8 mouse cellular contexts compared by ENCODE assay signal in the genomic region with DNA sequence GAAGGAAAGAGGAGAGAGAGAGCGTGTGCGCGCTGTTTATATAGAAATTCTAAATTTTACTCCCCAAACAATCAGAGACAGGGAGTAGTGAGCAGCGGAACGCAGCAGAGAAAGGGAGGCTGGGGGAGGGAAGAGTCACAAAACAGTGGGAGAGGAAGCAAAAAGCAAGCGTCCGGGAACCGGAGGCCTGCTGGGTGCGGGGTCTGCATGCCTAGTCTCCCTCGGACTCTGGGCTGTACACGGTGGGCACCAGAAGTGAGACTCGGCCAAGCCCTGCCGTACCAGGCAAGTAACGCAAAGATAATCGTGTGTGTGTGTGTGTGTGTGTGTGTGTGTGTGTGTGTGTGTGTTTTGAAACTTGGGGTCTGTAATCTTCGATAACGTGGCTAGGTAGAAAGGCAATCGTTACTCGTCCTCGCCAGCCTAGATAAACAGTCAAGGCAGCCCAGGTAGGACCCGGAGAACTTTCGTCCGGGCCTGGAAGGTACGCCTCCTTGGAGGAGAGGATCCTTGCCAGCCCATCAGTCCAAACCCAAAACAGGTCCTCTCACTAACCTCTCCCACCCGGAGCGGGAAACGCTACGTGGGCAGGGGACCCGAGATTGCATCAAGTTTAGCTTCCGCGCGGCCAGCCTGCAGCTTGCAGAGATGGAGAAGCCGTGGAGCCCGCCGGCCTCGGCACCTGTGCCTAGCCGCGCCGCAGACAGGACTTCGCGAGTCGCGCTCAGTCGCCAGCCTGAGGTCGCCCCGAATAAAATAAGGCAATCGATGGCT. TPM values are rescaled to one million over a fixed set of nuclear protein-coding genes. Genes with fewer than 3 reads are reported as not detected.
DNase-seq lines count a peak whose midpoint lies in the region; ATAC-seq and TF ChIP-seq lines count a peak whose summit lies in the region.

No protein-coding gene starts in this region.

- WGBS in forebrain, postnatal 0 days, result under 1% methylated on average over 47 of the region's 47 CpGs
- WGBS in midbrain, embryonic 14.5 days, result under 1% methylated on average over 47 of the region's 47 CpGs

- DNase-seq in frontal cortex, postnatal 36 days (ENCODE audit: low spot score in 2 of 2), result peak; percentile 72 to 75
- DNase-seq in frontal cortex, postnatal 14 days (ENCODE audit: low spot score in 2 of 2), result no peak
- DNase-seq in 3T3-L1 (ENCODE audit: low read depth, low spot score), result peak; percentile 55
- peak; percentile 74 for DNase-seq in cerebellum, adult 11-12 months
- DNase-seq in forebrain, postnatal 0 days, result peak; percentile 72
- peak; percentile 64 to 75 for DNase-seq in kidney, postnatal 4 days
- DNase-seq in midbrain, embryonic 14.5 days, result peak; percentile 80
- DNase-seq in spleen, adult 18-20 months, result no peak

- peak overlapping the region; percentile 79 for H3K4me3 ChIP-seq in forebrain, postnatal 0 days (ENCODE audit: low read depth, low read length)
- H3K4me3 ChIP-seq in midbrain, embryonic 14.5 days (replicated peaks; ENCODE audit: low read depth, low read length), result peak overlapping the region; percentile 87

- H3K9me3 ChIP-seq in forebrain, postnatal 0 days (ENCODE audit: low read length), result no peaks in the 10 kb centered on the region
- no peaks in the 10 kb centered on the region for H3K9me3 ChIP-seq in midbrain, embryonic 14.5 days (ENCODE audit: control insufficient read depth, low read length)

- H3K4me2 ChIP-seq in forebrain, postnatal 0 days (ENCODE audit: low read depth), result peak overlapping the region; percentile 69
- H3K4me2 ChIP-seq in midbrain, embryonic 14.5 days (ENCODE audit: low read length), result peak overlapping the region; percentile 82

- peak overlapping the region; percentile 88 for H3K9ac ChIP-seq in forebrain, postnatal 0 days
- peak overlapping the region; percentile 85 for H3K9ac ChIP-seq in midbrain, embryonic 14.5 days (replicated peaks; ENCODE audit: low read length)

- no peaks in the 10 kb centered on the region for H3K36me3 ChIP-seq in forebrain, postnatal 0 days (ENCODE audit: insufficient read depth)
- no peaks in the 10 kb centered on the region for H3K36me3 ChIP-seq in midbrain, embryonic 14.5 days (ENCODE audit: control insufficient read depth, insufficient read depth, low read length)

- peaks cover 6% of the 10 kb centered on the region for H3K4me1 ChIP-seq in forebrain, postnatal 0 days (ENCODE audit: insufficient read depth)
- H3K4me1 ChIP-seq in midbrain, embryonic 14.5 days (ENCODE audit: control insufficient read depth, insufficient read depth, low read length), result peaks cover 18% of the 10 kb centered on the region

- no peaks in the 10 kb centered on the region for H3K27me3 ChIP-seq in forebrain, postnatal 0 days (ENCODE audit: insufficient read depth, low read length)
- no peaks in the 10 kb centered on the region for H3K27me3 ChIP-seq in midbrain, embryonic 14.5 days (ENCODE audit: control insufficient read depth, insufficient read depth, low read length)

- no peak for ATAC-seq in forebrain, postnatal 0 days
- 0 out of 2 replicates have a peak, but pooled peaks have one; percentile 0 for ATAC-seq in midbrain, embryonic 14.5 days (ENCODE audit: low FRiP score, low TSS enrichment)

- TF ChIP-seq CTCF in forebrain, postnatal 0 days (IDR thresholded peaks at IDR 0.05; ENCODE audit: low read depth), result no peak

- peak overlapping the region; percentile 96 for H3K27ac ChIP-seq in forebrain, postnatal 0 days (ENCODE audit: low read depth, low read length)
- H3K27ac ChIP-seq in midbrain, embryonic 14.5 days (replicated peaks; ENCODE audit: low read depth, low read length), result peak overlapping the region; percentile 94

RNA-seq across cellular contexts. Expression of a gene that starts 3.2 kb away (rescaled TPM):
- 161 and 250 TPM in 2 replicates for total RNA-seq in forebrain, postnatal 0 days (2014; rRNA removed)
- polyA plus RNA-seq in forebrain, postnatal 0 days (2015; fragmentation: Nextera tagmentation; extraction: Ambion mirVana), result 72.9 and 89.1 TPM in 2 replicates
- polyA plus RNA-seq in midbrain, embryonic 14.5 days (2014; fragmentation: Nextera tagmentation; extraction: Ambion mirVana), result 67.5 and 72.4 TPM in 2 replicates

Comparison
In these comparisons a context has a peak if more than half of its experiments do, and no peak if none do; other contexts are left out.
1. DNase-seq: peak in frontal cortex, postnatal 36 days (2 of 2), 3T3-L1 (single experiment), cerebellum, adult 11-12 months (single experiment), forebrain, postnatal 0 days (single experiment), kidney, postnatal 4 days (2 of 2) and midbrain, embryonic 14.5 days (single experiment); none in frontal cortex, postnatal 14 days (0 of 2) and spleen, adult 18-20 months (0 of 2).